Mouse (Mus musculus) neural tube, embryonic 12.5 days (tissue): ENCODE measurements around the gene Nrarp. TPM values are rescaled to one million over a fixed set of nuclear protein-coding genes. Genes with fewer than 3 reads are reported as not detected.

Source experiments
- ATAC-seq: fragments of 200-750 bp; cut with Nextera tagmentation; 2 replicates; pipeline ENCODE4 v1.8.0; 2017; ENCODE audit warnings: low read depth, mild to moderate bottlenecking, moderate TSS enrichment, moderate library complexity; ENCODE audit not compliant: low FRiP score
- H3K27ac ChIP-seq: fragments of 300-500 bp; sonication (generic); 2 replicates; pipeline ENCODE4 v1.5.1; 2016
- H3K27me3 ChIP-seq: fragments of 300-500 bp; sonication (generic); replicated peaks from 2 replicates; pipeline ENCODE4 v1.6.1; 2016; ENCODE audit warnings: mild to moderate bottlenecking
- H3K36me3 ChIP-seq: fragments of 300-500 bp; sonication (generic); 2 replicates; pipeline ENCODE4 v1.6.1; 2016; ENCODE audit warnings: mild to moderate bottlenecking
- H3K4me1 ChIP-seq: fragments of 300-500 bp; sonication (generic); 2 replicates; pipeline ENCODE4 v1.6.1; 2016
- H3K4me2 ChIP-seq: fragments of 300-500 bp; sonication (generic); replicated peaks from 2 replicates; pipeline ENCODE4 v1.6.1; 2016; ENCODE audit warnings: mild to moderate bottlenecking
- H3K4me3 ChIP-seq: fragments of 300-500 bp; sonication (generic); 2 replicates; pipeline ENCODE4 v1.5.1; 2016
- H3K9ac ChIP-seq: fragments of 300-500 bp; sonication (generic); 2 replicates; pipeline ENCODE4 v1.6.1; 2016; ENCODE audit warnings: mild to moderate bottlenecking
- H3K9me3 ChIP-seq: fragments of 300-500 bp; sonication (generic); 2 replicates; pipeline ENCODE4 v1.6.1; 2016; ENCODE audit warnings: mild to moderate bottlenecking
- WGBS: fragments of 180-500 bp; shearing (Covaris S2); methylation state at CpG from one replicate; pipeline ENCODE4 v1.1.7; 2016; 5-methylcytosine and 5-hydroxymethylcytosine counted together
- polyA plus RNA-seq: library from polyadenylated mRNA; unstranded; fragments of >200 nt; fragmentation: Nextera tagmentation; extraction: Ambion mirVana; gene quantifications from 2 replicates; pipeline ENCODE4 v1.2.1, GENCODE M21; 2016

Gene Nrarp
- polyA plus RNA-seq, 1 experiment from 2014 or later: 96.8 TPM

DNA sequence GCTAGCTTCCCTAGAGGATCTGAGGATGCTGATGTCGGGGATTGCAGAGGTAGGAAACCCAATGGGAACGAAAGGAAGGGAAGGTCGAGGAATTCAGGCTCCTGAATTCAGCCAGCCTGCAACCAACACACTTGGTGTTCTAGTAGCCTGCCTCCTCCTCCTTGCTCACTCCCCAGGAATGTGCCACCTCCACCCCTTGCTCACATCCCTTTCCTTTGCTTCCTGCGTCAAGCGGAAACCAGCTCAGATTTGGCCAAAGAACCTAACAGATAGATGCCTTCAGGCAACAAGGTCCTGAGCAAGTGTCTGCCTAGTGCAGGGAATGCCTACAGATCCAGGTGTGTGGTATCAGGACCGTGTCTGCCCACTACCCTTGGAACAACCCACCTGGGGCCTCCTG, 4.0 kb upstream of the Nrarp start:
- H3K27me3 ChIP-seq: 0 out of 2 replicates have a peak, but pooled peaks cover 3% of the 10 kb centered on the region
- H3K4me2 ChIP-seq: peak overlapping the region; percentile 56
- 69% methylated on average over 6 of the region's 6 CpGs for WGBS
- no peaks in the 10 kb centered on the region for H3K9me3 ChIP-seq
- no peak for ATAC-seq
- H3K27ac ChIP-seq: no peak overlapping the region
- no peak overlapping the region; the same call in 1 of the 2 replicates for H3K4me3 ChIP-seq
- H3K4me1 ChIP-seq: peaks cover 56% of the 10 kb centered on the region
- H3K36me3 ChIP-seq: no peaks in the 10 kb centered on the region
- H3K9ac ChIP-seq: peak overlapping the region; percentile 33

DNA sequence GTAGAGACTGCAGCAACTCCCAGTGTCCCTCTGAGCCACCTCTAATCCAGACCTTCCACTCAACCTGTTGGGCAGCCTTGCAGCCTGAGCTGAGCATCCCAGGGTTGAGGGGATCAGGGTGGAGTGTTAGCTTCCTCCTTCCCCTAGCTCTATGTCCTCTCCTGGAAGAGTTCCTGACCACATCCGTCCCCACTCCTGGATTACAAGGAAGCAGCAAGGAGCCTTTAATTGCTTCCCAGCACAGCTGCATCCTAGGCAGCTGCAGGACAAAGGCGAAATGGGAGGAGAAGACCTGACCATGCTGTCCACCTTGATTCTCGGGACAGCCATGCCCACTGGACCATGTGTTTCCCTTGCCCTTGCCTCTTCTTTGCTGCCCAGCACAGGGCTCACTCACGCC, 3.5 kb upstream of the Nrarp start:
- peaks cover 56% of the 10 kb centered on the region for H3K4me1 ChIP-seq
- WGBS: 21% methylated on average over 4 of the region's 4 CpGs
- H3K36me3 ChIP-seq: no peaks in the 10 kb centered on the region
- 0 out of 2 replicates have a peak, but pooled peaks cover 3% of the 10 kb centered on the region for H3K27me3 ChIP-seq
- H3K4me3 ChIP-seq: peak overlapping the region; percentile 18; the same call in 1 of the 2 replicates
- H3K9me3 ChIP-seq: no peaks in the 10 kb centered on the region
- H3K27ac ChIP-seq: peak overlapping the region; percentile 74; the same call in 1 of the 2 replicates
- H3K9ac ChIP-seq: peak overlapping the region; percentile 33
- no peak for ATAC-seq
- peak overlapping the region; percentile 56 for H3K4me2 ChIP-seq

DNA sequence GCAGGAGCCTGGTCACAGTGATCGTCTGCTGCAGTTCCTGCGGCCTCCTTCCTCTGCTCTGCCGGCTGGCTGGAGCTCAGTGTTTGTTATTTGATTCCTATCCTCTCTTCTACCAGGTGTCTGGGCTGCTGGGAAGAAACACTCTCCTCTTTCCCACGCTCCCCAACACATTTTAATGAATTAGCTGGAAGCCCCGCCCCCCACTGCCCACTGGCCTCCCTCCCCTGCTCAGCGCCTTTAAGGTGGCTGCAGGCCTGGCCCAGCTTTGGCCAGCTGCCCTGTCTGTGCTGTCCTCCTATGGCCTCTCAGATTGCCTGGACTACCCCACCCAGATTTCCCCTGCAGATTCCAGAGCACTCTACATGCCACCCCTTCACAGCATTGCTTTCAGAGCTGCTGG, 2.9 kb upstream of the Nrarp start:
- H3K27ac ChIP-seq: peak overlapping the region; percentile 74
- WGBS: under 1% methylated on average over 6 of the region's 6 CpGs
- peak overlapping the region; percentile 33; the same call in 1 of the 2 replicates for H3K9ac ChIP-seq
- H3K4me1 ChIP-seq: peaks cover 59% of the 10 kb centered on the region
- ATAC-seq: no peak
- 0 out of 2 replicates have a peak, but pooled peaks cover 3% of the 10 kb centered on the region for H3K27me3 ChIP-seq
- peak overlapping the region; percentile 56 for H3K4me2 ChIP-seq
- peak overlapping the region; percentile 18; the same call in 1 of the 2 replicates for H3K4me3 ChIP-seq
- no peaks in the 10 kb centered on the region for H3K36me3 ChIP-seq
- H3K9me3 ChIP-seq: no peaks in the 10 kb centered on the region

DNA sequence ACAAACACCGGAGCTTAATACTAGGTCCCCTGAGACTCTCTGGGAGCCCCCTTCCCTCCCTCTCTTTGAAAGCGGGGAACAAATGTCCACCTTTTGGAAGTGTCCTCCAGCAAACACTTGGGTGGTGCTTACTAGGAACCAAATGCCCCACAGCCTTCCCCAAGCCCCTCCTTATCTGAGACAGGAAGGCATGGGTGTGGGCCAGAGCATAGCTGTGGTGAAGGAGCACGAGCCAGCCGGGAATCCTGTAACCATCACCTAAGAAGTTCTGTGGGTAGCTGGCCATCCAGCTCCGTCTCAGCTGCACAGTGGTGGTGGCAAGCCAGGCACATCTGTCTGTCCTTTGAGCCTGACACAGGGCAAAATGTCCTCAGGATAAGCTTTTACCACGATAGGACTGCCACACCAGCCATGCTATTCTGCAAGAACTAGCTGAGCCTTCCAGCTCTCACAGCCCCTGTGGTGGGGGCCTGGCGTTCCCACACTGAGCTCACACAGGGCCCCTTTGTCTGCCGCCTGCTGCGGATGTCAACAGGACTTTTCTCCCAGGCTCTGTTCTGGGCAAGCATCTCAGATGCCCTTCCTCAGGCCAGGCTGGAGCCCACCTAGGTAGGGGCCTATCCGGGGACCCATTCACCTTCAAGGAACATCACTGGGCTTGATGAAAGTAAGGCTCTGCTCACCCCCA, 2.1 kb upstream of the Nrarp start:
- peak overlapping the region; percentile 57 for H3K27ac ChIP-seq
- no peak overlapping the region for H3K4me3 ChIP-seq
- ATAC-seq: no peak
- H3K4me1 ChIP-seq: peaks cover 66% of the 10 kb centered on the region
- no peaks in the 10 kb centered on the region for H3K9me3 ChIP-seq
- 0 out of 2 replicates have a peak, but pooled peaks cover under 1% of the 10 kb centered on the region for H3K36me3 ChIP-seq
- H3K9ac ChIP-seq: peak overlapping the region; percentile 9; the same call in 1 of the 2 replicates
- peak overlapping the region; percentile 56 for H3K4me2 ChIP-seq
- WGBS: 17% methylated on average over 10 of the region's 10 CpGs
- H3K27me3 ChIP-seq: 0 out of 2 replicates have a peak, but pooled peaks cover 3% of the 10 kb centered on the region

DNA sequence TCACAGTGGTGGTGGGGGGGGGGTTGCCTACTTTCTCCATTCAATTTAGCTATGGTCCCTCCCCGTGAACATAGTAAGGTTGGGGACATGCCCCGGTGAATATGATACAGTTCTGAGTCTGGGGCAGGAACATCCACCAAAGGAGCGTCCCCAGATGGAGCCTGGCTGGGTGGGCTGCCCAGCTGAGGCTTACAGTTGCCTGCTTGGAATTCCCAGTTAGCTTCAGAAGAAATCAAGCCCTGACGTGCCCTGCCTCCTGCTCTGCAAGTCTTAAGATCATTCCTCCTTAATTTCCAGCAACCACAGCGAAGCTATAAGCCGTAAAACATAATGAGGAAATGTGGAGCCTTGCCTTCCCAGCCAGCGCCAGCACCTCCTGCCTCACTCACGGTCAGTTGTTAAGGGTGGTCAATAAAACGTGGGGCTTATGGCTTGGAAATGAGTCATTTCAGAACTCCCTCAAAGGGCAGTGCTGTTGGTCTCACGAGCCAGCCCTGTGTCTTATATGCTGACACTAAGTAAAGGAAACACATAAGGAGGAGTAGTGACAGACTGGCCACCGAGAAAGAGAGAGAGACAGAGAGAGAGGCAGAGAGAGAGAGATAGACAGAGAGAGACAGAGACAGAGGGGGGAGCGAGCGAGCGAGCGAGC, 866 bp upstream of the Nrarp start:
- peak overlapping the region; percentile 82 for H3K4me3 ChIP-seq
- no peaks in the 10 kb centered on the region for H3K9me3 ChIP-seq
- H3K4me1 ChIP-seq: peaks cover 77% of the 10 kb centered on the region
- H3K4me2 ChIP-seq: peak overlapping the region; percentile 77
- H3K36me3 ChIP-seq: peaks cover 8% of the 10 kb centered on the region; the same call in 1 of the 2 replicates
- H3K9ac ChIP-seq: peak overlapping the region; percentile 92; the same call in 1 of the 2 replicates
- peak overlapping the region; percentile 55; the same call in 1 of the 2 replicates for H3K27ac ChIP-seq
- WGBS: 16% methylated on average over 15 of the region's 15 CpGs
- no peak for ATAC-seq
- H3K27me3 ChIP-seq: 0 out of 2 replicates have a peak, but pooled peaks cover 3% of the 10 kb centered on the region

DNA sequence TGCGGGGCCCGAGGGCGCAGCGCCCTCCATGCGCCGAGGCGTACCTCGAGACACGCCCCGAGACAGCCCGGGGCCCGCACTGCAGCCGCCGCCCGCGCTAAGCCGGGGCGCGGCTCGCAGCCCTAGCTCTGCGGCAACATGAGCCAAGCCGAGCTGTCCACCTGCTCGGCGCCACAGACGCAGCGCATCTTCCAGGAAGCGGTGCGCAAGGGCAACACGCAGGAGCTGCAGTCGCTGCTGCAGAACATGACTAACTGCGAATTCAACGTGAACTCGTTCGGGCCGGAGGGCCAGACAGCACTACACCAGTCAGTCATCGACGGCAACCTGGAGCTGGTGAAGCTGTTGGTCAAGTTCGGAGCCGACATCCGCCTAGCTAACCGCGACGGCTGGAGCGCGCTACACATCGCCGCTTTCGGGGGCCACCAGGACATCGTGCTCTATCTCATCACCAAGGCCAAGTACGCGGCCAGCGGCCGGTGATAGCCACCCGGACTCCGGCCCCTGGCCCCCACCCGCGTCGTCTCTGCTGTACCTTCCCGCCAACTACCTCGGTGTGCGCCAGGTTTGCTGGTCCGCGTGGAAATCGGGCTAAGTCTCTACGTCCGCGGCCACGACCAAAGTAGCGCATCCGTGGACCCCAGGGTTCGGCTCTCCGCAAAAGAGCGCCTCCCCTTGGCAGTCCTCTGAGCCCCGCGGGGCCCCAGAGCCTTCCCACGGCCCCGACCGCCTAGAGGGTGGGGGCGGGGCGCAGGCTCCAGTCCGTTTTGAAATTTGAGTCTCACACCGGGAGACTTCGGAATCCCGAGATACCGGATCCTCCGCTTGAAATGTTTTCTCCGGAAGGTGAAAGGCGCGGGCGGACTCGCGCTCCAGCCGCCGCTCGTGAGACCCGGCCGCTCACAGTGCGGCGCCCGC, 674 bp downstream of the Nrarp start:
- WGBS: under 1% methylated on average over 99 of the region's 100 CpGs

DNA sequence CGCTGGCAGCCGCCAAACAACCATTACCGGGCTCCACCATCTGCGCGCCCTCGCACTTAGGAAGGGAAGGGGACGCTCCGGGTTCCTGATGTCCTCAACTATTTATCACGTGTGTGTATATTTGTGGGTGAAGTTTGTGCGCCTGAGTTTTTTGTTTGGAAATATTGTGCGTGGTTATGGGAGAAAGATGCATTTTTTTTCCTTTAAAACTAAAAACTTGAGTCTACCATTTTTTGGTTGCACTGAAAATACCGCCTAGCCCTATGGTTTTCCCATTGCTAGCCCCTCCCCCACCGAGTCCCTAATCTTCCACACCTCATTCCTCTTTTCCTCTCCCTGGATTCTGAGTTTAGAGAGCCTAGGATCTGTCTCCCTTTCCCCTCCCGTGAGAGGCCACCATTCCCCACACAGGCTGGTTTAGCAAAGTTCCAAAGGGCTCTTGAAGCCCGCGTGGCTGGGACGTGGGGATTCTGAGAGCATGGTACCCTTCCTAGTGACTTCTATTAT, 1.4 kb downstream of the Nrarp start:
- H3K4me2 ChIP-seq: peak overlapping the region; percentile 77
- WGBS: under 1% methylated on average over 17 of the region's 17 CpGs
- H3K9me3 ChIP-seq: no peaks in the 10 kb centered on the region
- H3K9ac ChIP-seq: peak overlapping the region; percentile 92
- no peak for ATAC-seq
- H3K4me1 ChIP-seq: peaks cover 70% of the 10 kb centered on the region
- 0 out of 2 replicates have a peak, but pooled peaks cover 3% of the 10 kb centered on the region for H3K27me3 ChIP-seq
- H3K36me3 ChIP-seq: peaks cover 8% of the 10 kb centered on the region; the same call in 1 of the 2 replicates
- H3K27ac ChIP-seq: peak overlapping the region; percentile 86; the same call in 1 of the 2 replicates
- H3K4me3 ChIP-seq: peak overlapping the region; percentile 82

More for the DNA sequence above, 674 bp downstream of the Nrarp start:
- Histone ChIP-seq H3K4me2 (peak overlapping the region; percentile 77), H3K9me3 (no peaks in the 10 kb centered on the region), H3K27ac (peak overlapping the region; percentile 86), H3K36me3 (peaks cover 8% of the 10 kb centered on the region; the same call in 1 of the 2 replicates), H3K9ac (peak overlapping the region; percentile 92), H3K4me3 (peak overlapping the region; percentile 82), H3K27me3 (0 out of 2 replicates have a peak, but pooled peaks cover 3% of the 10 kb centered on the region), H3K4me1 (peaks cover 78% of the 10 kb centered on the region)
- peak; percentile 31 for ATAC-seq

DNA sequence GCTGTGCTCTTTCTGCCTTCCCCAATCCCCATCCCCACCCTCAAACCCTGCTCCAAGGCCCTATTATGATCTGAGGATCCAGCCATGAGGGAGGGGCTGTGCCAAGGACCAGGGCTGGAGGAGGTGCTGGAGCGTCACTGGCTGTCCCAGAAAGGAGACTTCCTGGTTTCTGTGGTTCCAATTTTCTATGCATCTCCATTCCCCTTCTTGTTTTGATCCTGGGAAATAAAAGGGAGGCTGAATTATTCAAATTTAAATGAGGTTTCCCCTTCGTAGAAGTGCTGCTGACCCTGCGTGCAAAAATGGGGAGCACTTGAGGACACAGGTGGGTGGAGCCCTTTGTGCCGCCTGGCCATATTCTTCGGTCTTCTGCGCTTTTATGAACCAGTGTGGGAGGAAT, 2.1 kb downstream of the Nrarp start:
- 0 out of 2 replicates have a peak, but pooled peaks cover 3% of the 10 kb centered on the region for H3K27me3 ChIP-seq
- no peak for ATAC-seq
- H3K9ac ChIP-seq: peak overlapping the region; percentile 92; the same call in 1 of the 2 replicates
- H3K27ac ChIP-seq: 0 out of 2 replicates have a peak overlapping the region, but pooled peaks have one; percentile 37
- peaks cover 63% of the 10 kb centered on the region for H3K4me1 ChIP-seq
- H3K9me3 ChIP-seq: no peaks in the 10 kb centered on the region
- 5% methylated on average over 6 of the region's 6 CpGs for WGBS
- H3K4me3 ChIP-seq: peak overlapping the region; percentile 82
- H3K36me3 ChIP-seq: peaks cover 8% of the 10 kb centered on the region; the same call in 1 of the 2 replicates
- H3K4me2 ChIP-seq: peak overlapping the region; percentile 77

DNA sequence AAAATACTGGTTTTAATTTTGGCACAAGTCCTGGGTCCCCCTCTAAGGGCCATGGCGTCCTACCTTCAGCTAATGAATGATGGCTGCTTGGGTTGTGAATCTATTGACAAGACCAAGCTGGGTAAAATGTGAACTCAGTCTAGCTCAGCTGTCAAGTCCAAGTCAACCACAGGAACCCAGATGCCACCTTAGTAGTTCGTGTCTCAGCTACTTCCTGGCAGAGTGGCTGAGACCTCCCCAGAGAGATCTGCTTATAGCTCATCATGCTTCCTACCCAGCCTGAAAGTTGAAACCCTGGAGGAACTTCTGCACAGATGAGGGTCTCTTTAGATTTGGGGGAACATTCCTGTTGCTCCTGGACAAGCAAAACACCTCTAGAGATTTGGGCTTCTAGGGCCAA, 2.8 kb downstream of the Nrarp start:
- ATAC-seq: no peak
- H3K9me3 ChIP-seq: no peaks in the 10 kb centered on the region
- H3K4me1 ChIP-seq: peaks cover 57% of the 10 kb centered on the region
- no peak overlapping the region for H3K27ac ChIP-seq
- peaks cover 8% of the 10 kb centered on the region; the same call in 1 of the 2 replicates for H3K36me3 ChIP-seq
- peak overlapping the region; percentile 77 for H3K4me2 ChIP-seq
- H3K9ac ChIP-seq: 0 out of 2 replicates have a peak overlapping the region, but pooled peaks have one; percentile 92
- H3K27me3 ChIP-seq: 0 out of 2 replicates have a peak, but pooled peaks cover 3% of the 10 kb centered on the region
- WGBS: 44% methylated on average over 2 of the region's 2 CpGs
- peak overlapping the region; percentile 82 for H3K4me3 ChIP-seq

DNA sequence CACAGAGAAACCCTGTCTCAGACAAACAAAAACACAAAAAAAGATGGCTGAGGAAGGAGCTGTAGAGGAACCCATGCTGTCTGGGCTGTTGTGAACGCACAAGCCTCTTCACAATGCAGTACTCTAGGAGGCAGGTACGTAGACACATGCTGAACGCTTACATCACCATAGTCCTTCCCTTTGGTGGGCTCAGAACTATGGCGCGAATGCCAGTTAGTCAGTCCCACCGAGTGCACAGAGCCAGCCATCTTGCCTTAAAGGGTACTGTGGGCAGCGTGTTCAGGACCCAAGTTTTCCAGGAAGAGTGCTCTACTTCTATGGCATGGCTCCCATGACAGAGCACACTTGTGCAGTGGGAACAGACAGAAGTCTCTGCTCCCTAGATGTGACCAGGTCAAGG, 3.9 kb downstream of the Nrarp start:
- Histone ChIP-seq H3K27ac (peak overlapping the region; percentile 96; the same call in 1 of the 2 replicates), H3K4me2 (peak overlapping the region; percentile 77), H3K27me3 (0 out of 2 replicates have a peak, but pooled peaks cover 3% of the 10 kb centered on the region), H3K9me3 (no peaks in the 10 kb centered on the region), H3K4me1 (peaks cover 46% of the 10 kb centered on the region), H3K36me3 (peaks cover 8% of the 10 kb centered on the region; the same call in 1 of the 2 replicates), H3K4me3 (no peak overlapping the region; the same call in 1 of the 2 replicates), H3K9ac (no peak overlapping the region)
- no peak for ATAC-seq
- WGBS: 90% methylated on average over 7 of the region's 7 CpGs
